Mouse (Mus musculus) spleen, postnatal 14 days (tissue): Measurements from ENCODE around the gene Dohh.

Source experiments
- DNase-seq, 2 experiments: peaks; one replicate each; pipeline ENCODE4 v3.0.0; 2021 to 2022; ENCODE audit warnings: low spot score in 2 of 2

Dohh gene

DNA sequence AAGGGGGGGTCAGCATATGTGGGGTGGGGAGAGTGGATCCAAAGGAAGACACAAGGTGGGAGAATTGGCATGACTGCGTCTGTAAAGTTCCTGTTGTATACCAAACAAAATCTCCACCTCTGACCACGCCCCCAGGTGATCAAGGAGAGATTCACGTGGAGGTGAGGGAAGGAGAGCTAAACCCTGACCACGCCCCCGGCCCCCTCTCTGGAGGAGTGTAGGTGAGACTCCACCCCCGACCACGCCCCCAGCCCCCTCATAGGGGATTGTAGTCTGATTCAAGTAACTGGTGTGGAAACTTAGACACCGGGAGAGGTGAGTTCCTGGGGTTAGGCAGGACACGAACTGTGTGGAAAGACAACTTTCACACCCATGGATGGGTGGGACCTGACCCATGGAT is 19.9 kb downstream of the Dohh start:
- DNase-seq: no peak

DNA sequence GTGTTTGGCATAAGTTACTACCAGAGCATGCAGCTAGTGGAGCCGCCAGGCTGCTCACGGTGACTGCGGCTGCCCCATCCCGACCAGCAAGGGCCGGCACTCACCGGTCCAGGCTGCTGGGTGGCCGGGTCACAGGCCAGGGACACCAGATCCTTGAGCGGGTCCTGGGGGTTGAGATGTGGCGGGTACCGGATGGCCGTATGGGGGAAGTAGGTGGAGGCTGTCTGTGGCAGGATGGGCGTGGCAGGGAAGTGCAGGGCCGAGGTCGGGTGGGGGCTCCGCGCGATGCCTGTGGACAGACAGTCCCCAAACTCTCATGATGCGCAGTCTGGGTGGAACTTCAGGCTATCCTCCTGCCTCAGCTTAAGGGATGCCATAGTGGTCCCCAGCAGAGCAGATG is 20.5 kb downstream of the Dohh start:
- DNase-seq: no peak

DNA sequence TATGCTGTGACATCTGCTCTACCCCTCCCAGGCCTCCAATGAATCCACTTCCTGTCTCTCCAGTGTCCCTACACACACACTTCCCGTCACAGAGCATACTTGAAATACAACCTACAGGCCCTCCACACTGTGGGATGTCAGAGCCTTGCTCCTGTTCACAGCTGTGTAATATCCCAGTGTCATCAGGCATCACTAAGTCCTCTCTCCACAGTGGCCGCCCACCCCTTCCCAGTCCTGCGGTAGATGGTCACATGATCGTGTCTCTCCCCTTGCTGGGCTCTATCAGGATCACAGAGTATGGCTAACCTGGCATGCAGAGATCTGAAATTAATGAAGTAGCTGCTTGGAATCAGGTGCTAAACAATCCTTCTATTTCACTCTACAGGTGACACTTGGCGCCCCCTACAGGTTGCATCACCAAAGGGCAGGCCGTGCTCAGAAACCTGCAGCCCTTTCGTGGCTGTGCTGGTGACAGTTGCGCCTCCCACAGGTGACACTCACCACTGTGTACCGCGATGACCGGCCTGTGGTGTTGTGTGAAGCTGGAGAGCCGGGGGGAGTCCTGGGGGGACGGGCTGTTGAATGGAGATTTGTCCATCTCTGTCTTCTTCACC is 21.5 kb downstream of the Dohh start:
- DNase-seq: peak; percentile 49 to 75

DNA sequence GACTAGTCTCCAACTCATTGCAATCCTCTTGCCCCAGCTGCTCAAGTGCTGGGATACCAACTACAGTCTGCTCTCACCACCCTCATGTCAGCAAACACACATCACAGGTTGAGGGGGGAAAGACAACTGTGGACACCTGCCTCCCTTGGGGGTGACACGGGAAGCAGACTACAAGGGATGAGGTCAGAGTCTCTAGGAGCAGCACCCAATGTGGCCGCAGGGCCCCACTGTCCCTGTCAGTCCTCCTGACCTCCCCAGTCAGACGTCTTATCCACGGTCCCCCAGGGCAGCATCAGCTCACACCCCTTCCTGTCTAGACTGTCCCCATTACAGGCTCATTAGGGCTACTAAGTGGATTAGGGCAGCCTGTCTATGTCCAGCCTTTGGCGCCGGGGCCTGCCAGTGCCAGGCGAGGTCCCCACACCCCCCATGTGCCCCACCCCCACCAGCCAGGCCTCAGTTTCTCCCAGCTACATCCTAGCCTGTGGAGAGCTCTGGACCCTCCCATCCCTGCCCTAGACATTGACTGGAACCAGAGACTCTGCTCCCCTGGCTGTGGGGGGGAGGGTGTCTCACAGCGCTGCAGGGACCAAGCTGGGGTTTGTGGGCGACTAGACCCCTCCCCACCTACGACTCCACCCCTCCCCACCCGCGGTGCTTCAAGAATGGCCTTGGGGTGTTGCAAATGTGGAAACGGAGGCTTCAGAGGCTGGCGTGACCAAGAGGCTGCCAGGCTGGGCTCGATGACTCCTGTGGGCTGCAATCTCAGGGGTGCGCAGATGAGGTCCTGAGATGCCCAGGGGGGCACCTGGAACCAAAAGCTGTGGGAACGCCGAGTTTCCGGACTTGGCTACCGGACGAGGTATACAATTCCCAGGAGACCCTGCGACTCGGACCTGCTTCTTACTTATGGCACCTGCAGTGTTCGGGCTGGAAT is 22.5 kb downstream of the Dohh start:
- DNase-seq: no peak

DNA sequence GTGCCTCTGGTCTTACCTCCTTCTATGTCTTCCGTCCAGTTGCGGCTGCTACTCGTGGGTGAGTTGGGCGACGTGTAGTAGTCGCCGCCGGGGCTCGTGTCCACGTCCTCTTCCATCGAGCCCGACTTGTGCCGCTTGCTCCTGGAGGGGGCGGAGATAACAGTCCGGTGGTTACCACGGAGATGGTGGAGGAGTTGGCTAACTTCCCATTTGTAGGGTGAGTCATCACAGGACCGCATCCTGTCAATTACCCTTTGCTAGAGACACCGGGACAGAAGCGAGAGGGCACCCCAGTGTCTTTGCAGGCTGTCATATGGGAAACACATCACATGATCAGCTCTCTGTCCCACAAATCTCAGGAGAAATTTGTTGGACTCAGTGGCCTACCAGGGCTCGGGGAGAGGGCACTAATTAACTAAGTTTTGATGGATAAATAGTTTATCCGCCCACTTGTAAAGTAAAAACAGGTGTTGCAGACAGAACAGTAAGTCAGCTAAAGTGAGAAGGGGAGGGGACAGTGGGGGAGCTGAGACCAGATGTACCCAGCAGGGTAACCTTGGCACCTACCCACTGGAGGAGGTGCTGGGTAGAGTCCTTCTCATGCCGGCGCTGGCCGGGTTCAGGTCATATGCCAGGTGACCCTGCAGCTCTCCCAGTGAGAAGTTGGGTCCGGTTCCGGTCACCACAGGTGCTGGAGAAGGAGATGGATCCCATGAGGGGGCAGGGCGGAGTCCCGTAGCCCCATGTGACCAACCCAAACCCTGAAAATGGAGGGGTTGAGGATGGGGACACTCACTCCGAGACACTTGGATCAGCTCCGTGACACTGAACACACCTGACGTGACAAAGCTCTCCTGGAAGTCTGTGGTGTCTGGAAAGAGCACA is 23.6 kb downstream of the Dohh start:
- DNase-seq: peak in 1 of 2 experiments; percentile 45

DNA sequence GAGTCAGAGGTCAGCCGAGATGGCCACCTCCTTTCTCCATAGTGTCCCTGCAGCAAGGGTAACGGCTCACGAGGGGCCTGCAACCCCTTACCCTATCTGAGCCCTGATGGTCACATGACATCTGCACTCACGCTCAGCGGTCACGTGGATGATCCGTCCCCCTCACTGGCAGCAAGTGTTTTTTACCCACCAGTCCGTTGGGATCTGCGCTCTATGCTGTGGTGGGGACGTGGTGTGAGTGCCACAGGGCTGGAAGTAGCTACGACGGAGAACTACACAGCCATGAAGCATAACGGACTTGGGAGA is 24.1 kb downstream of the Dohh start:
- no peak for DNase-seq

DNA sequence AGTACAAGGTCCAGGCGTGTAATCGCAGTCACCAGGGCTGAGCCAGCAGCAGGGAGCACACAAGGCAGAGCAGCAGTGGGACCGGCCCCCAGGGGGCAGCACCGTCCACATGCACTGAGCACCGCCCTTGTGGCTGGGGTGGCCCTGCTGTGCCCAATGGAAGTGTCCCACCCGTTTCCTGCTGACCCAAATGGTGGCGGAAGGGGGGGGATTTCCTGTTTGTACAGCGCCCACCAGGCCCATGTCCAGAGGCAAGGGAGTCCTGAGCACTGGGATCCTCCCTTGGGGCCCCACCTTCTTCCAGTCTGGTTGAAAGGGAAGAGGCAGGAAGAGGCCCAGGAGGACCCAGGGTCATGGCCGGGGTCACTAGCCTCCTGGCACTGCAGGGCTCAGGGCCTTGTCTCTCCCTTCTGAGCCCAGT is 24.7 kb downstream of the Dohh start:
- DNase-seq: peak; percentile 62 to 78

DNA sequence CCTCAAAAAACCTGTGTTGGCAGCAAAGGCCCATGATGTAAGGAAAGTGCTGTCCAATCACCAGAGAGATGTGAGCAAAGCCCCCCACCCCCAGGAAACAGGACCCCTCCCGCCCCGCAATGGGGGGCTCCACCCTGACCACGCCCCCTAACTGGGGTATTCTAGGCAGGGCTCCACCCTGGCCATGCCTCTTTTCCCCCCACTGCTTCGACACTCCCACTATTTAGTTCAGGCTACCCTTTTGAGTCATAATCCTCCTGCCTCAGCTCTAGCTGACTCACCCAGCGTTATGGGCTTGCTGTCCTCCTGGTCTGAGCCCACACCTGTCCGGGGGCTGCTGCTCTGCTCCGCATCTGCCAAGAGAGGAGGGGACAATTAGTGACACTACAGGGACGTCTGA is 25.1 kb downstream of the Dohh start:
- DNase-seq: no peak

DNA sequence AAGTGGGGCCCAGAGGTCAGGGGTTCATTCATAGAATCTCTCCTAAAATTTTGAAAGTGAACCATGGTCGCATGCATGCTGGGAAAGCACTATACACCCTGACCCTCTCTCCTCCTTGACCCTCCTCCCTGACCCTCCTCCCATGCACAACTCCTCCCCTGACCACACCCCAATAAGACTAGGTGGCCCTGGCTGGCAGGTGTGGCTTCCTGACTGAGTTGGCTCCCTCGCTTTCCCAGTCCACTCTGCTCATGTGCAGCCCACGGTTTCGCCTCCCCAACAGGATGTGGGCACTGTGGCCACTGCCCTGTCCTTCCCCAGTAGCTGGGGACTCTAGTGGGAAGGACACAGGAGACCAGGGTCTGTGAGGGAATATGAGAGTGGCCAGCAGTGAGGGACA is 26.1 kb downstream of the Dohh start:
- DNase-seq: no peak

DNA sequence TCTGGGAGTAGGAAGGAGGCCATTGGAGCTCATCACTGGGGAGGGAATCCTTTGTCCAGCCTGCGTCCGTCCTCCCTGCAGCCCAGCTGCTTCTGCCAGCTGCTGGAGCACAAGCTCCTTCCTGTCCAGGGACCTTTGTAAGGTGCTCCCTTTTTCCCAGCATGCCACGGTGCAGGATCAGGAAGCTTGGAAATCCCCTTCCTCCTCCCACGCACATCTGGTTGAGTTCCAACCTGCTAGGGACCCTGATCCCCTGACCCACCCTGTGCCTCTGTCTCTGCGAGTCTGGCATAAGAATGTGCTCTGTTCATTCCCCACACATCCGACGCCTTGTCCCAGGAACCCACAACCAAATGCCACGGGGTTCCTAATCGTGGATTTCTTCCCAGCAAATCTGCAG is 26.8 kb downstream of the Dohh start:
- no peak for DNase-seq

DNA sequence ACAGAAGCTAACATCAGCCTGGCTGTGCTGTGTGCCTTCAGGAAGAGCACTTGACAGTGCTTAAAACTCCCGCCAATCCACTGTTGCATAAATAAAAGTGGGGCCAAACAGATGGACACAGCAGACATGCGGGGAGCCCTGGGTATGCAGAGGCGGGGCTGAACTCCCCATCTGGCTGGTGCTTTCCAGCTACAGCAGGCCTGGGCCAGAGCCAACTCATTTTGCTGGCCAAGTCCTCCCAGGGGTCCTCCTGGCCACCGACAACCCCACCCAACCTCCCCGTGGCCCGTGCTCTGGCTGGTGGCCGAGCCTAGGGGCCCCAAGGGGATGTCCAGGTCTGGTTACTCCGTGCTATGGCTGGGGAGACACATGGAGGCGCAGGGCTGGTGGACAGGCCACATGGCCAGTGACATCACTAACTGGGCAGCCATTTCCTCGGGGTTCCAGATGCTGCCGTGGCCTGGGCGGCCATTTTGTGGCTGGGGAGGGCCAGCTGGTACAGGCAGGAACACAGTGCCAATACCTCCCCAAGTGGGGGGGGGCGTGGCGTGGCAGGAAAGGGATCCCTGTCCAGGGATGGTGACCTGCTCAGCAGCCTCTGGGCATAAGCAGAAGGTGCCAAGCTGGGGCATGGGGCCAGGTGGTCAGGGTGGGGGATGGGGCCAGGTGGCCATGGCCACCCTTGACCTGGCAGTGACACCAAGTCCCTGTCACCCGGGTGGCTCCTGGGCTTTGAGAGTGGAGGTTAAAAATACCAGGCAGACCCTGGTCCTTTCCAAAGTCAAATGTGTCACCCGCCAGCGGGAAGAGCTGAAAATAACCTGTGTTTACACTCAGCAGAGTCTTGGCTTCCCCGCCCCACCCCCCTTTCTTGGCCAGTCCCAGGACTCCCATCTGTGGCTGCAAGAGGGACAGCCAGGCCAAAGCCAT is 27.5 kb downstream of the Dohh start:
- no peak for DNase-seq

DNA sequence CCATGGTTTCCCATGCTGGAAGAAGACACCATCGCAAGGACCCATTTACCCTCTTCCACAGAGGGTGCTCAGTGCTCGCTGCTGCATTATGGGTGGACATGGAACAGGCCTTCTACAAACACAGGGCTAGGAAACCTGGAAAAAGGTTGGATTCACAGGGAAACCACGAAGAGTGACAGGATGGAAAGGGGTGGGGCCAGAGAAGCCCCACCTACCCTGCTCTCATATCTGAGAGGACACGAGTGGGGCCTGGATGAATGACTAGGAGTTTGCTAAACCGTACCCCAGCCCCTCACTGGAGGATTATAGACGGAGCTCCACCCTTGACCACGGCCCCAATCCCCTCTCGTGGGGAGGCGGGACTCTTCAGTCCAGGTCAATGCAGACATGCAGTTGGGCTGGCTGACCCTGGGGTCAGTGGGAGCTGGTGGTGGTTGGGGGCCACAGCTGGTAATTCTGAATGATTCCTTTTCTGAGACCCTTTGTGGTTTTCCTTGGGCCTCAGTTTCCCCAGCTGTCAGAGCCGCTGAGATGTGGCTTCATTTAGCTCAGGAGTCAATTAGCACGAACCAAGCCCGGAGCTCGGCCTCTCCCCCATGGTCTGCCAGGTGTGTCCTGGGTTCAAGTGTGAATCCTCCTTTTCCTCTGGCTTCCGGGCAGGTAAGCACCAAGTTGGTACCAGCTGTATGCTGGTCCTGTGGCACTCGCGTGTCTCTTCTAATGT is 28.5 kb downstream of the Dohh start:
- no peak for DNase-seq

DNA sequence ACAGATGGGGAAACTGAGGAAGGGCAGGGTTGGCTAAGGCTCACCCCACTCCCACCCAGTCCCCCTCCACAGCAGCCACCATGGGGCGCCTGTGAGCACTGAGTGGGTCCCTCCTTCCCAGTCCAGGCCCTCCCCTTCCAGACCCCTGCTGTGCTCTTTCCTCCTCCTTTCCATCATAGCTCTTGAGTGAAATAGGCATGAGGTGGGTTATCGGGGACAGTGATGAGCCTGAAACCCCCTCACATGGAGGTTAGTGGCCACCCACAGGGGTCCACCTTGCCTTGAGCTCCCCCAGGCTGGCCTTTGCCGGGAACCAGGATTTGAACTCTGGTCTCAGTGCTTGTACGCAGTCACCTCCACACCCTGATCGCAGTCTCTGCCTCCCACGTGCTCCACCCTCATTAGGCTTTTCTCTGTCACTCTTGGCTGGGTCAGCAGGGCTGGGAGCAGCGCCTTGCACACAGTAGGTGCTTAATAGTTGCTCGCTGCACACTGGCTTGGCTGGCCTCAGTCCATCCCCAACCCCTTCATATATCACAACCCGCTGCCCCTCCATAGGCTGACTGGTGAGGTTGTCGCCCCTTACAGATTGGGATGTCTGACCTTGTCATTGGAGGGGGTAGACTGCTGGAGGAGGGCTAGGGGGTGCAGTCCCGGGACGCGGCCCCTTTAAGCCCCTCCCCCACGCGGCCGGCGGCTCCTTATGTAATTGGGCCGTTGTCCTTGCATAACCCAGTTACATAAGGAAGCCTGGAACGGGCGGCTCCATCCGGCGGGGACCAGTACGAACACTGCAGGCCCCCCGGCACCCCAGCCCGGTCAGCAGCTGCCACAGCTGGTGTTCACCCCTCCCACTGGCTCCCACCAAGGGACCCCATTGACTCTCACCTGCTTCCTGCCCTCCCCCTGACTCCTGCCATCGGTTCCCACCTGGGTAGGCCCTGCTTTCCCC is 29.4 kb downstream of the Dohh start:
- DNase-seq: no peak

DNA sequence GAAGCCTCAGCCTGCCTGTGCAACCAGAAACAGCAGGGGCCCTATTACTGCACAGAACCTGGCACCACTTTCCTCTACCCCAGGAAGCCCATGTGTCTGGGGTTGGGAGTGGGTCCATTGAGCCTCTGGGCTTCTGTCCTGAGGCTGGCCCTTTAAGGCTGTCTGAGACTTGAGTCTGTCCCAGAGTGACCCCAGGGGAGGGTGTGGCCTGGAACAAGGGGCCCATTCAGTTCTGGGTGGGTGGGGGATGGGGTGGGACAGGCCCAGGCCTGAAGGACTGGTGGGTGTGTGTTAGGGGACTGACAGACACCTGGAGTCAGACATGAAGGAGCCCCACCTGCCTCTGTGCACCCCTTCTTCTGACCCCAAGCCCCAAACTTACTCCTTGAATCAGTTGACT is 30.5 kb downstream of the Dohh start:
- no peak for DNase-seq

DNA sequence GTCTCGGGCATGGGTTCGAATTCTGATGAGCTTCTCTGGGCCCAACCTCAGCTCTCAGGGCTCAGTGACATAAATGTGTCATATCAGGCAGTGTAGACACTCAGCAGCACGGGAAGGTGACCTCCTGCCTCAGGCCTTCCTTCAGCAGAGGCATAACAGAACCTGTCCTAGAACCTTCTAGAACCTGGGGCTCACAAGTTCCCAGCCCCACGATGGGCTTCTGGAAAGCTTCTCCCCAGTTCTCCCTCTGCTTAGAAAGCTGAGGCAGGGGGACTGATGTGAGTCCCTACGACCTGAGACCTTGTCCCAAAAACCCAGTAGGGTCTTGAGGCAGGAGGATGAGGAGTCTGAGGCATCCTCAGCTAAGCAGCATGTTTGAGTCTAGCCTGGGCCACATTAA is 30.9 kb downstream of the Dohh start:
- DNase-seq: no peak

DNA sequence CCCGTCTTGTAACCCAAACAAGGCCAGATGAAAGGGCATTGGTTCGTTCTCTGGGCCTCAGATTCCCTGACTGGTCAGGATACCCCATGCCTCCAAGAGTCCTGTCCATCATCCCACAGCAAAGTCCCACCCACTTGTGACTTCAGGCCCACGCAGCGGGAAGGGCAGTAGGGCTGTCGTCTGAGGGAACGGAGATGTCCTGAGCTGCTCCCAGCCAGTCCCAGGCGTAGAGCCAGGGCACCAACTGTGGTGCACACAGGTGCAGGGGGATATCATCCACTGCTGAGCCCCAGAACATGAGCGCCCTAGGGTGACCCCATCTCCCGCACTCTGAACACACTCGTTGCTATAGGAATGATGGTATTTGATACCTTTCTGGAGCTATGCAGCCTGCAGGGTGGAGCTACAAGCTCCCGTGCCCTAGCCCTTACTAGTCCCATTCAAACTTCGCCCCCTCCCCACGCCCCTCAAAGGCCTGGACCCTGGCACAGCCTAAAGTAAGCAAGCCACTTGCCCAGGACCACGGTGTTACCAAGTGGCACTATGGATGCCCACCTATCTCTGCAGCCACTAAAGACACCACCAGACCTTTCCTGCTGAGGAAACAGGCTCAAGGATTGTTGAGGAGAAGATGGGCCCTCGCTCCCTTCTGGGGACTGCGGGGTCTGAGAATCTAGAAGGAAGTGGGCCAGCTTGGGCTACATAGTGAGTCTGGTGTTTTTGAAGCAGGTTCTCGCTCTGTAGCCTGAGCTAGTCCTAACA is 31.5 kb downstream of the Dohh start:
- no peak for DNase-seq

DNA sequence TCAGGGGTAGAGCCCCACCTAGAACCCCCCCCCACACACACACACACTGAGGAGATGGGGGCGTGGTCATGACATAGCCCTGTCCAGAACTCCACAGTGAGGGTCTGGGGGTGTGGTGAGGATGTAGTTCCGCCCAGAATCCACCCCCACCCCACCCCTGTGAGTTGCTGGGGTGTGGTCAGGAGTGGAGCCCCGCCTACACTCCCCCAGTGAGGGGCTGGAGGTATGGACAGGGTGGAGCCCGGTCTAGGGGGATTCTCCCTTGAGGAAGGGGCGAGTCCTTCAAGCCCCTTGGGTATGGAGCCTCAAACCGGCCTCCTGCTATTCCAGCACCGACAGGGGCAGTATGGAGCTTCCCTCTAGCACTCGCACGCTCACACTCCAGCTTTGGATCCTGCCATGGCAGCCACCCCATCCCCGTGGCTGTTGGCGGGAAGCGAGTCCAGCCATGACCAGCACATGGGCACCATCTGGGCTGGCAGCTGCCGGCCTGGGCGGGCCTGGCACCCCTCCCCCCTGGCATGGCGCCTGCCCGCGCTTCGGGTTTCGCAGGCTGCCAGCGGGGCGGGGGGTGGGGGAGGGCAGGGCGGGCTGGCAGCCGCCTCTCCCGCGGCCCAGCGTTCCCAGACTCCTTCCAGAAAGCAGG is 32.5 kb downstream of the Dohh start:
- no peak for DNase-seq
